In genomic region chr5:137481897-137482296, GRCm38 (mm10) we compare ENCODE assay signal across 14 mouse cellular contexts. TPM values are rescaled to one million over a fixed set of nuclear protein-coding genes. Genes with fewer than 3 reads are reported as not detected.
A peak's percentile ranks its signal among the peaks of the same experiment; 100 is the strongest.
DNase-seq lines count a peak whose midpoint lies in the region; ATAC-seq and TF ChIP-seq lines count a peak whose summit lies in the region.
"Had no signal": no experiment of that assay in that cellular context is flagged by ENCODE, and none has a peak within 500 bp of the region (broad histone marks: within the 10 kb centered on the region; RNA-seq: fewer than 3 reads in every experiment).

No protein-coding gene starts in this region.

- no peak for TF ChIP-seq POLR2A in liver, adult 2 months (IDR thresholded peaks at IDR 0.05; ENCODE audit: extremely low read depth, insufficient read depth, low read length)

- H3K9ac ChIP-seq in kidney, embryonic 16.5 days (replicated peaks; ENCODE audit: low read length) = no peak overlapping the region
- H3K9ac ChIP-seq in liver, adult 2 months (ENCODE audit: low read depth, low read length) = no peak overlapping the region
- H3K9ac ChIP-seq: limb, embryonic 13.5 days had no signal

- DNase-seq in kidney, adult 18-20 months = no peak
- DNase-seq in 3134 (ENCODE audit: extremely low read depth, insufficient read length, low spot score) = peak; percentile 28
- peak; percentile 66 for DNase-seq in Muller cell, postnatal 12 days (ENCODE audit: inconsistent ontology term)
- peak; percentile 84 for DNase-seq in liver, adult 2 months (ENCODE audit: extremely low read depth, low read depth, low spot score)
- DNase-seq in T-cell, adult 2 months (ENCODE audit: low spot score) = no peak
- no peak for DNase-seq in frontal cortex, postnatal 14 days (ENCODE audit: low spot score in 2 of 2)
- DNase-seq in thymus, postnatal 0 days (ENCODE audit: low spot score) = no peak

- no peaks in the 10 kb centered on the region for H3K9me3 ChIP-seq in kidney, embryonic 16.5 days (ENCODE audit: low read length)
- H3K9me3 ChIP-seq: limb, embryonic 13.5 days had no signal

- no peak overlapping the region for H3K4me2 ChIP-seq in kidney, embryonic 16.5 days (replicated peaks; ENCODE audit: low read depth, low read length)
- H3K4me2 ChIP-seq: limb, embryonic 13.5 days had no signal

- WGBS in kidney, embryonic 16.5 days = 46% methylated on average over 8 of the region's 8 CpGs
- WGBS in liver, adult 2 months = 8% methylated on average over 8 of the region's 8 CpGs

- 0 out of 2 replicates have a peak, but pooled peaks have one; percentile 25 for ATAC-seq in kidney, embryonic 16.5 days (ENCODE audit: low FRiP score, low TSS enrichment)

- TF ChIP-seq CTCF in liver, adult 2 months (IDR thresholded peaks at IDR 0.05; ENCODE audit: low read depth, low read length) = no peak

- no peaks in the 10 kb centered on the region for H3K36me3 ChIP-seq in kidney, embryonic 16.5 days (ENCODE audit: insufficient read depth, low read length)
- H3K36me3 ChIP-seq in liver, adult 2 months (ENCODE audit: control insufficient read depth, insufficient read depth, low read length) = no peaks in the 10 kb centered on the region
- H3K36me3 ChIP-seq: limb, embryonic 13.5 days had no signal

- peaks cover 16% of the 10 kb centered on the region; the same call in 1 of the 2 replicates for H3K27me3 ChIP-seq in kidney, embryonic 16.5 days (ENCODE audit: insufficient read depth, low read length)
- H3K27me3 ChIP-seq in liver, adult 2 months (ENCODE audit: control insufficient read depth, insufficient read depth, low read length) = no peaks in the 10 kb centered on the region; the same call in 1 of the 2 replicates

- no peaks in the 10 kb centered on the region for H3K79me2 ChIP-seq in liver, adult 2 months (ENCODE audit: control insufficient read depth, insufficient read depth, low read length)

- H3K27ac ChIP-seq in kidney, embryonic 16.5 days (ENCODE audit: low read length) = no peak overlapping the region
- peak overlapping the region; percentile 30; the same call in 1 of the 2 replicates for H3K27ac ChIP-seq in liver, adult 2 months (replicated peaks; ENCODE audit: insufficient read depth, low read depth, low read length)
- H3K27ac ChIP-seq: limb, embryonic 13.5 days had no signal

- peaks cover 7% of the 10 kb centered on the region; the same call in 1 of the 2 replicates for H3K4me1 ChIP-seq in kidney, embryonic 16.5 days (ENCODE audit: insufficient read depth, low read length)
- H3K4me1 ChIP-seq in liver, adult 2 months (ENCODE audit: control insufficient read depth, insufficient read depth, low read length) = peaks cover 4% of the 10 kb centered on the region

- H3K4me3 ChIP-seq in kidney, embryonic 16.5 days (ENCODE audit: low read length) = no peak overlapping the region
- no peak overlapping the region for H3K4me3 ChIP-seq in liver, adult 2 months (ENCODE audit: insufficient read depth, low read depth, low read length)
- H3K4me3 ChIP-seq: limb, embryonic 13.5 days had no signal

RNA-seq across cellular contexts. Expression of gene Zan, which starts 5.0 kb away (rescaled TPM):
- 0.11 and 0.17 TPM in 2 replicates for polyA plus RNA-seq in kidney, embryonic 16.5 days (2015; fragmentation: Nextera tagmentation; extraction: Ambion mirVana)
- under 0.01 TPM in 1 of 2 replicates, not detected in the other for total RNA-seq in liver, adult 2 months (2014; rRNA removed)
- 0.02 TPM in 1 of 2 replicates, not detected in the other for polyA plus RNA-seq in liver, adult 2 months (2012; rRNA removed)
- 0.01 and 0.08 TPM in 2 replicates for polyA plus RNA-seq in thymus, postnatal 0 days (2015; fragmentation: Nextera tagmentation; extraction: Ambion mirVana)
- total RNA-seq: MEL had no signal

RNA-seq across cellular contexts. Expression of gene Pop7, which starts 20.4 kb away (rescaled TPM):
- 51.2 and 53.0 TPM in 2 replicates for polyA plus RNA-seq in kidney, embryonic 16.5 days (2015; fragmentation: Nextera tagmentation; extraction: Ambion mirVana)
- 5.9 and 8.0 TPM in 2 replicates for total RNA-seq in liver, adult 2 months (2014; rRNA removed)
- polyA plus RNA-seq in liver, adult 2 months (2012; rRNA removed) = 15.4 and 17.8 TPM in 2 replicates
- 84.6 and 90.0 TPM in 2 replicates for polyA plus RNA-seq in thymus, postnatal 0 days (2015; fragmentation: Nextera tagmentation; extraction: Ambion mirVana)

RNA-seq across cellular contexts. Expression of gene Gigyf1, which starts 36.5 kb away (rescaled TPM):
- 11.9 and 12.2 TPM in 2 replicates for polyA plus RNA-seq in kidney, embryonic 16.5 days (2015; fragmentation: Nextera tagmentation; extraction: Ambion mirVana)
- total RNA-seq in liver, adult 2 months (2014; rRNA removed) = 2.7 and 4.2 TPM in 2 replicates
- polyA plus RNA-seq in liver, adult 2 months (2012; rRNA removed) = 9.3 and 14.0 TPM in 2 replicates
- 10.5 and 15.9 TPM in 2 replicates for polyA plus RNA-seq in thymus, postnatal 0 days (2015; fragmentation: Nextera tagmentation; extraction: Ambion mirVana)

RNA-seq across cellular contexts. Expression of gene Epo, which starts 51.1 kb away (rescaled TPM):
- 0.24 and 0.36 TPM in 2 replicates for polyA plus RNA-seq in kidney, embryonic 16.5 days (2015; fragmentation: Nextera tagmentation; extraction: Ambion mirVana)
- total RNA-seq in liver, adult 2 months (2014; rRNA removed) = not detected in 2 replicates
- not detected in 2 replicates for polyA plus RNA-seq in liver, adult 2 months (2012; rRNA removed)
- polyA plus RNA-seq in thymus, postnatal 0 days (2015; fragmentation: Nextera tagmentation; extraction: Ambion mirVana) = not detected in 2 replicates
- total RNA-seq: MEL; midbrain, postnatal 0 days had no signal
- polyA plus RNA-seq: brain, embryonic 14.5 days; embryonic facial prominence, embryonic 14.5 days; gonadal fat pad, adult 2 months; midbrain, postnatal 0 days had no signal

RNA-seq across cellular contexts. Expression of gene Gnb2, which starts 51.4 kb away (rescaled TPM):
- 358 and 388 TPM in 2 replicates for polyA plus RNA-seq in kidney, embryonic 16.5 days (2015; fragmentation: Nextera tagmentation; extraction: Ambion mirVana)
- 87.2 and 134 TPM in 2 replicates for total RNA-seq in liver, adult 2 months (2014; rRNA removed)
- 332 and 431 TPM in 2 replicates for polyA plus RNA-seq in liver, adult 2 months (2012; rRNA removed)
- 425 and 451 TPM in 2 replicates for polyA plus RNA-seq in thymus, postnatal 0 days (2015; fragmentation: Nextera tagmentation; extraction: Ambion mirVana)

Comparison
In these comparisons a context has a peak if more than half of its experiments do, and no peak if none do; other contexts are left out.
1. DNase-seq: peak in 3134 (single experiment), Muller cell, postnatal 12 days (single experiment) and liver, adult 2 months (single experiment); none in kidney, adult 18-20 months (single experiment), T-cell, adult 2 months (single experiment), frontal cortex, postnatal 14 days (0 of 2) and thymus, postnatal 0 days (single experiment).